Mouse (Mus musculus) mouse embryonic stem cell (cell line): Measurements from ENCODE around the gene Bap1.

ENCODE experiments used
- in situ Hi-C, 2 experiments: fragments of 300-500 bp; cut with MboI; formaldehyde crosslinking; loops; 1 replicate in 1 of 2; 3 replicates in 1 of 2; pipeline ENCODE4 v1.14.3; 2019 to 2020; ENCODE audit warnings: low sequenced_read_pairs in 2 of 2, low pct_unique_long_range_greater_than_20kb in 1 of 2, mixed read lengths in 1 of 2; ENCODE audit not compliant: unreplicated experiment in 1 of 2

The Bap1 gene

GRCm38 (mm10) chr14:31271121-31271520 lies 19.9 kb downstream of the Bap1 start:
- in situ Hi-C loops, result no loop called here

- in situ Hi-C loops, result no loop called here
Measured at GRCm38 (mm10) chr14:31272164-31272563, 20.9 kb downstream of the Bap1 start.

- in situ Hi-C loops, result no loop called here
Measured at GRCm38 (mm10) chr14:31285728-31286127, 34.5 kb downstream of the Bap1 start.
